Mouse (Mus musculus): Measurements from ENCODE around the gene Rpl11. TPM values are rescaled to one million over a fixed set of nuclear protein-coding genes. Genes with fewer than 3 reads are reported as not detected.
"Not testable (repeated sequence)": the region's sequence is repeated elsewhere in the genome, so short reads cannot be mapped to it uniquely, and the experiment has no call there.

Gene Rpl11
- total RNA-seq (2014; rRNA removed; ENCODE audit: low replicate concordance) (881 and 949 TPM in 2 replicates), polyA plus RNA-seq (2015; fragmentation: Nextera tagmentation; extraction: Ambion mirVana) (229 and 242 TPM in 2 replicates)

- ATAC-seq (ENCODE audit: insufficient read depth, low read depth) = peak; percentile 98
- peak within 1 kb of the TSS; percentile 98 for H3K9ac ChIP-seq (replicated peaks; ENCODE audit: low read depth, low read length)
These were observed at the start of gene Rpl11 for GRCm38 (mm10) chr4:136053247-136053596. Gene Rpl11 (minus strand): TSS chr4:136053428.

GRCm38 (mm10) chr4:136101753-136102152 lies 48.5 kb upstream of the Rpl11 start:
- not testable (repeated sequence) for H3K27ac ChIP-seq (ENCODE audit: low read depth); ATAC-seq (ENCODE audit: insufficient read depth, low read depth); H3K9ac ChIP-seq (replicated peaks; ENCODE audit: low read depth, low read length); H3K4me3 ChIP-seq (ENCODE audit: low read depth, low read length); H3K4me2 ChIP-seq (ENCODE audit: low read depth, low read length); DNase-seq (ENCODE audit: low spot score); H3K27me3 ChIP-seq (ENCODE audit: control insufficient read depth, insufficient read depth, low read length); H3K9me3 ChIP-seq (replicated peaks; ENCODE audit: control insufficient read depth, low read length); H3K36me3 ChIP-seq (replicated peaks; ENCODE audit: control insufficient read depth, insufficient read depth, low read length); H3K4me1 ChIP-seq (ENCODE audit: control insufficient read depth, insufficient read depth)
- 83% methylated on average over 4 of the region's 4 CpGs for whole genome bisulfite sequencing

More at GRCm38 (mm10) chr4:136053247-136053596, at the start of gene Rpl11:
- Histone ChIP-seq H3K36me3 (replicated peaks; ENCODE audit: control insufficient read depth, insufficient read depth, low read length) (peaks cover 32% of the 10 kb centered on the region), H3K9me3 (replicated peaks; ENCODE audit: control insufficient read depth, low read length) (no peaks in the 10 kb centered on the region), H3K4me3 (ENCODE audit: low read depth, low read length) (peak within 1 kb of the TSS; percentile 98), H3K4me2 (ENCODE audit: low read depth, low read length) (peak within 1 kb of the TSS; percentile 66), H3K27me3 (ENCODE audit: control insufficient read depth, insufficient read depth, low read length) (no peaks in the 10 kb centered on the region), H3K27ac (ENCODE audit: low read depth) (peak within 1 kb of the TSS; percentile 94), H3K4me1 (ENCODE audit: control insufficient read depth, insufficient read depth) (0 out of 2 replicates have a peak, but pooled peaks cover 11% of the 10 kb centered on the region)
- WGBS = 2% methylated on average over 21 of the region's 21 CpGs
- DNase-seq (ENCODE audit: low spot score) = peak; percentile 98
- TF ChIP-seq EP300 (IDR thresholded peaks at IDR 0.05; ENCODE audit: low read depth) (peak; percentile 77; the same call in 1 of the 2 replicates), CTCF (IDR thresholded peaks at IDR 0.05; ENCODE audit: low read depth) (peak; percentile 89)

DNA sequence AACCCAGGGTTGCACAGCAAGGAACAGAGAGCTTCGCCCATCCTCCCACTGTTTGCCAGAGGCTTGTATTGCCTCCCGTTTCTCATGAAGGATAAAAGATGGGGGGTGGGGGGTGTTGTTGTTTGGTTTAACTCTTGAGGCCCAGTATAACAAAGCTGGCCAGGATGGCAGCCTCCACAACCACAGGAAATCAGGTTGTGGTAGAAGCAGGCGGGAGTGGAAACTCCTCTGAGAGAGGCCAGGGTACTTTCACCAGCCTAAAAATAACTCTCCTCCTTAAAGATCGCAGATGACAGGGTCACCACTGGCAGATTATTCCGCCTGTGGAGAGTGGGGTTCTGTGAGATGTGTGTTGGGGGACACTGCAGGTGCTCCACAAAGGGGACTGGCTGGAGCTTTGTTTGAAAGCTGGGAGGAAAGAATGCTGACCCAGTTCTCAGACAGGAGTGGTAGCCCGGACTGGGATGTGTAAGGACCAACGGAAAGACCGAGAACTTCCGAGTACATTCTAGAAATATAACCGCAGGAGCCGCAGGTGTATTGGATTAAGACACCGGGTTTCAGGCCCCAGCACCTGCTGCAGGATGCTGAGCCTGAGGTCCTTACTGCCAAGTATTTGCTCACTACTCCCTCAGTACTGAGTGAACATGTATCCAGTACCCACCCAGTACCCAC lies 47.3 kb upstream of the Rpl11 start:
- H3K9me3 ChIP-seq (replicated peaks; ENCODE audit: control insufficient read depth, low read length) = no peaks in the 10 kb centered on the region
- no peak overlapping the region for H3K27ac ChIP-seq (ENCODE audit: low read depth)
- H3K4me1 ChIP-seq (ENCODE audit: control insufficient read depth, insufficient read depth) = no peaks in the 10 kb centered on the region
- H3K4me3 ChIP-seq (ENCODE audit: low read depth, low read length) = no peak overlapping the region
- H3K27me3 ChIP-seq (ENCODE audit: control insufficient read depth, insufficient read depth, low read length) = no peaks in the 10 kb centered on the region
- no peak overlapping the region for H3K4me2 ChIP-seq (ENCODE audit: low read depth, low read length)
- ATAC-seq (ENCODE audit: insufficient read depth, low read depth) = no peak
- no peaks in the 10 kb centered on the region for H3K36me3 ChIP-seq (replicated peaks; ENCODE audit: control insufficient read depth, insufficient read depth, low read length)
- no peak overlapping the region for H3K9ac ChIP-seq (replicated peaks; ENCODE audit: low read depth, low read length)
- TF ChIP-seq EP300 (IDR thresholded peaks at IDR 0.05; ENCODE audit: low read depth) (no peak), CTCF (IDR thresholded peaks at IDR 0.05; ENCODE audit: low read depth) (no peak)
- 42% methylated on average over 12 of the region's 12 CpGs for WGBS
- DNase-seq (ENCODE audit: low spot score) = no peak

DNA sequence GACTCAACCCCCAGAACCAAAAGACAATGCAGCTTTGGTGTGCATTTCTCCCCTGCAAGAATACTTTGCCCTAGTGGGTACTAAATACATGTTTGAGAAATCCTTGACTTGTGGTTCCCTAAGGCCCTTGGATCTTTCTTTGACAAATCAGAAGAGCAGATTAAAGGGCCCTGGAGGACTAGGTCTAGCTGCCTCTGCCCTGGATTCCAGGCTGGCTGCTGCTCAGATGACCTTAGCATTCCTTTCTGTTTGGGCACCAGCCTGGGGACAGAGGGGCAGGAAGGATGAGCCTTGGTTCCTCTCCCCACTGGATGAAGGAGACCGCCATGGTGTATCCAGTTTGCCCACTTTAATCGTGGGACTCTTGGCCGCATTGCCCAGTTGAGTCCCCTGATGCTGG lies 45.2 kb upstream of the Rpl11 start:
- Histone ChIP-seq H3K36me3 (replicated peaks; ENCODE audit: control insufficient read depth, insufficient read depth, low read length) (no peaks in the 10 kb centered on the region), H3K9ac (replicated peaks; ENCODE audit: low read depth, low read length) (no peak overlapping the region), H3K4me2 (ENCODE audit: low read depth, low read length) (no peak overlapping the region), H3K4me1 (ENCODE audit: control insufficient read depth, insufficient read depth) (no peaks in the 10 kb centered on the region), H3K27me3 (ENCODE audit: control insufficient read depth, insufficient read depth, low read length) (no peaks in the 10 kb centered on the region), H3K9me3 (replicated peaks; ENCODE audit: control insufficient read depth, low read length) (no peaks in the 10 kb centered on the region), H3K27ac (ENCODE audit: low read depth) (no peak overlapping the region), H3K4me3 (ENCODE audit: low read depth, low read length) (no peak overlapping the region)
- 92% methylated on average over 3 of the region's 3 CpGs for WGBS
- TF ChIP-seq EP300 (IDR thresholded peaks at IDR 0.05; ENCODE audit: low read depth) = no peak
- TF ChIP-seq CTCF (IDR thresholded peaks at IDR 0.05; ENCODE audit: low read depth) = no peak
- DNase-seq (ENCODE audit: low spot score) = no peak
- no peak for ATAC-seq (ENCODE audit: insufficient read depth, low read depth)

GRCm38 (mm10) chr4:136096446-136097113 lies 43.4 kb upstream of the Rpl11 start:
- no peaks in the 10 kb centered on the region for H3K4me1 ChIP-seq (ENCODE audit: control insufficient read depth, insufficient read depth)
- 60% methylated on average over 11 of the region's 11 CpGs for WGBS
- no peaks in the 10 kb centered on the region for H3K27me3 ChIP-seq (ENCODE audit: control insufficient read depth, insufficient read depth, low read length)
- ATAC-seq (ENCODE audit: insufficient read depth, low read depth) (no peak), DNase-seq (ENCODE audit: low spot score) (no peak)
- no peak overlapping the region for H3K27ac ChIP-seq (ENCODE audit: low read depth)
- H3K9ac ChIP-seq (replicated peaks; ENCODE audit: low read depth, low read length) = no peak overlapping the region
- H3K9me3 ChIP-seq (replicated peaks; ENCODE audit: control insufficient read depth, low read length) = 0 out of 2 replicates have a peak, but pooled peaks cover 4% of the 10 kb centered on the region
- no peaks in the 10 kb centered on the region for H3K36me3 ChIP-seq (replicated peaks; ENCODE audit: control insufficient read depth, insufficient read depth, low read length)
- no peak overlapping the region for H3K4me3 ChIP-seq (ENCODE audit: low read depth, low read length)
- TF ChIP-seq CTCF (IDR thresholded peaks at IDR 0.05; ENCODE audit: low read depth) (no peak), EP300 (IDR thresholded peaks at IDR 0.05; ENCODE audit: low read depth) (no peak)
- no peak overlapping the region for H3K4me2 ChIP-seq (ENCODE audit: low read depth, low read length)

All from heart, postnatal 0 days (tissue).